Mouse (Mus musculus) embryonic fibroblast, embryonic 13.5 days (primary cell): ENCODE data around the gene Serpina12. TPM values are rescaled to one million over a fixed set of nuclear protein-coding genes. Genes with fewer than 3 reads are reported as not detected.
A peak's percentile ranks its signal among the peaks of the same experiment; 100 is the strongest.

ENCODE experiments used
- H3K27ac ChIP-seq: 2 replicates; pipeline ENCODE4 v1.5.1; 2012; ENCODE audit warnings: low read length, control low read depth, inconsistent platforms; ENCODE audit not compliant: insufficient read depth
- H3K4me1 ChIP-seq: 2 replicates; pipeline ENCODE4 v1.6.1; 2011; ENCODE audit warnings: low read length; ENCODE audit not compliant: control insufficient read depth, insufficient read depth
- H3K4me3 ChIP-seq: 2 replicates; pipeline ENCODE4 v1.5.1; 2011; ENCODE audit warnings: mild to moderate bottlenecking, control low read depth, low read length; ENCODE audit not compliant: insufficient read depth
- CTCF ChIP-seq: IDR thresholded peaks from 2 replicates; pipeline ENCODE4 v1.5.1; 2011; ENCODE audit warnings: mild to moderate bottlenecking, control low read depth, low read length, moderate library complexity, borderline replicate concordance; ENCODE audit not compliant: insufficient read depth
- POLR2A ChIP-seq: IDR thresholded peaks from 2 replicates; pipeline ENCODE4 v1.6.1; 2011; ENCODE audit warnings: low read depth, mild to moderate bottlenecking, control low read depth, low read length, moderate library complexity
- polyA plus RNA-seq: library from polyadenylated mRNA; stranded (reverse); fragments of >200 nt; gene quantifications from 2 replicates; pipeline ENCODE4 v1.2.4, GENCODE M21; 2011; ENCODE audit warnings: low read depth; ENCODE audit not compliant: missing spikeins, insufficient read length

Serpina12 gene
- polyA plus RNA-seq, 1 experiment = not detected

GRCm38 (mm10) chr12:103989857-103990256 lies 54.4 kb downstream of the Serpina12 start, which contains the start of gene Serpina11:
Gene Serpina11 (minus strand): TSS chr12:103989957.
- no peak within 1 kb of the TSS for H3K27ac ChIP-seq
- no peak within 1 kb of the TSS for H3K4me3 ChIP-seq
- no peaks in the 10 kb centered on the region for H3K4me1 ChIP-seq
- TF ChIP-seq POLR2A = no peak
- TF ChIP-seq CTCF = no peak

- TF ChIP-seq CTCF (no peak), POLR2A (no peak)
- Histone ChIP-seq H3K4me1 (no peaks in the 10 kb centered on the region), H3K4me3 (no peak overlapping the region), H3K27ac (no peak overlapping the region)
Measured at GRCm38 (mm10) chr12:103989514-103989767, 54.8 kb downstream of the Serpina12 start.

DNA sequence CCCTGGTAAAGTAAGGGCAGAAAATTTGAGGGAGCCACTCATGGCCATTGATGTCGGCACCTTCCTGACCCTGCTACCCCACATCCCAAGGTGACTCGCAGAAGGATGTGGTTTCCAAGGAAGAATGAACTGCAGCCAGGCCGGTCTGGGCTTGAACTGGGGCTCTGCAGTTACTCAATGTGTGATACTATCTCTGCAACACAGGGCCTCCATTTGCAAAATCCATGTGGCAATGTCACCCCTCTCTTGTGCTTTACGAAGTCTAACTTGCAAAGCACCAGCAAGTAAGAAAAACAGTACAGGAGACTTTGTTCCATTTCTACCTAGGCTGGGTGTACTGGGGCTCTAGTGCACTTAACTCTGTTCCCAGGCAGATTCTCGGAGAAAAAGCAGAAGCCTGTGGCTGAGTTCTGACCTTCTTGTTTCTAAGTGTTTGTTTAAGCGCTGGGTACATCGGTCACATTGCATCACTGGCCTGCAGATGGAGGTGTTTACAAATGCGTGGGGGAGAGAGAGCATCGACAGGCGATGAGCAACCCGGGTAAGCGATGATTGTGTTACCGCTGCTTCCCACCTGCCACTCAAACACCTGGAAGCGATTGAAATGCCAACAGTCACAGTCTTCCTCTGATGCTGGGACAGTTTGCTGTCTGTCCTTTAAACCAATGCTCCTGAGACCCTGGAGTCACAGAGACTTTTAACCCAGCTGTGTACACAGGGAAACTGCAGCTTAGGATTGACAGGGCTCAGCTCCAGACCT lies 55.3 kb downstream of the Serpina12 start:
- H3K4me1 ChIP-seq = no peaks in the 10 kb centered on the region
- TF ChIP-seq CTCF (peak; percentile 24; the same call in 1 of the 2 replicates), POLR2A (no peak)
- H3K4me3 ChIP-seq = no peak overlapping the region
- no peak overlapping the region for H3K27ac ChIP-seq

DNA sequence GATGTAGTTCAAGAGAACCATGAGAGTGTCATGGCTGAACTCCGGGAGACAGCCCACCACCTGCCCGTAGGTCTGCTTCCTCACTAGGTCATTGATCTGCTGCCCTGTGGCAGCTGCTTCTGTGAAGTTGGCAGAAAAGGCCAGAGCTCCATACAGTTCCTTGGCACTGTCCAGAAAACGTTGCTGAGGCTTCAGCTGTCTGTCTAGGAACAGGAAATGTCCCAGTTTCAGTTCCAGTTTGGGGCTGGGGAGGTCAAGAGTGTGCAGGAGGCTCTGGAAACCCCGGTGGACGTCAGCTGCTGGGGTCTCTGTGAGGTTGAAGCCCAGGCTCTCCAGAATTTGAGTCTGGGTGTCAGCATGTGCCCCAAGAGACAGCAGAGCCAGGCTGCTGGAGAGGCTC lies 58.4 kb downstream of the Serpina12 start:
- Histone ChIP-seq H3K4me3 (no peak overlapping the region), H3K4me1 (no peaks in the 10 kb centered on the region), H3K27ac (no peak overlapping the region)
- no peak for TF ChIP-seq POLR2A

DNA sequence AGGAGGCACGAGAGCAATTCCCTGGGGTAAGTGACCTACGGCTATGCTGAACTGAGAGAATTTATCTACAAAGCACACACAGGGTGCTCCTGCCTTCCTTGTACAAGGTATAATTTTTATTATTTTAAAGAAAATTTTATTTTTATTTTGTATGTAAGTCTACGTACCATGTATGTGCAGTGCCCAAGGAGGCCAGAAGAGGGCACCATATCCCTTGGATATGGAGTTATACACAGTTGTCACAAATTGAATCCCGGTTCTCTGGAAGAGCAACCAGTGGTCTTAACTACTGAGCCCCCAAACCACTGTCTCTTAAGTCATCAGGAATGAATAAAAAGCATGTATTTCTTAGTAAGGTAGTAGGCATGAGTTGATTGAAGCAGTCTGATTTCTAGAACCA lies 59.3 kb downstream of the Serpina12 start:
- Histone ChIP-seq H3K4me3 (no peak overlapping the region), H3K27ac (no peak overlapping the region), H3K4me1 (no peaks in the 10 kb centered on the region)
- TF ChIP-seq CTCF (no peak), POLR2A (no peak)

DNA sequence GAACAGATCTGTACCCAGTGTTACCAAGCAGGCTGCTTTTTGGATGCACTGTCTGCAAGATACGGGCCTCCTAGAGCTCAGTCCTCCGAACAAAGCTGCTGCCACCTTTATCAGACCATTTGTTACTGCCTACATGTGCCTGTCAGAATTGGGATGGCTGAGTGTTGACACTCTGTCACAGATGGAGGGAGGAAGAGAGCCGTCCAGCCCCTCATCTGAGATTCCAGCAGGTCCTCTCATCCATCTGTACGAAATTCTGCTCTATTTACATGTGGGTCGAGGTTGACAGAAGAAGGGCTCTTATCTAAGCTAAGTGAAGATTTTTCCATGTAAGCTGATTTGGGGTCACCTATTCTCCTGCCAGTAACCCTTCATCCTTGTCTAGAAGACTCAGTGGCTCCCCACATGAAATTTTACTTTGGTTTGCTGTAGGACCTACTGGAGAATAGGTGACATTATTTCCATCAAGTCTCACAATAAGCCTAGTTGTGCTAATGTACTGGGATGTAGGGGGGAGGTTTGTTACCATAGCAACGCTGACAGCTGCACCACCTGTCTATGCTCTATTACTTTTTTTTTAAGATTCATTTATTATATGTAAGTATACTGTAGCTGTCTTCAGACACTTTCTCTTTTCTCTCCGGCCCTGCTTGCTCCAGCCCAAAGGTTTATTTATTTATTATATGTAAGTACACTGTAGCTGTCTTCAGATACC lies 62.4 kb downstream of the Serpina12 start:
- H3K4me3 ChIP-seq = no peak overlapping the region
- H3K27ac ChIP-seq = no peak overlapping the region
- TF ChIP-seq CTCF = no peak
- TF ChIP-seq POLR2A = no peak
- no peaks in the 10 kb centered on the region for H3K4me1 ChIP-seq

Other genes starting within 250 kb of the Serpina12 start
- gene Serpina1b, start 214.1 kb downstream of the Serpina12 start, polyA plus RNA-seq = not detected in 2 replicates
- not detected in 2 replicates for gene Serpina1a, start 180.9 kb downstream of the Serpina12 start, polyA plus RNA-seq
- gene Serpina1c, start 139.6 kb downstream of the Serpina12 start, polyA plus RNA-seq = not detected in 2 replicates
- not detected in 2 replicates for gene Serpina1e, start 85.5 kb downstream of the Serpina12 start, polyA plus RNA-seq
- not detected in 2 replicates for gene Serpina11, start 54.5 kb downstream of the Serpina12 start, polyA plus RNA-seq
- not detected in 2 replicates for gene Serpina9, start 30.7 kb downstream of the Serpina12 start, polyA plus RNA-seq
- gene Serpina5, start 56.7 kb upstream of the Serpina12 start, polyA plus RNA-seq = not detected in 2 replicates
- not detected in 2 replicates for gene Serpina3a, start 68.3 kb upstream of the Serpina12 start, polyA plus RNA-seq
- not detected in 2 replicates for gene Serpina3b, start 83.6 kb upstream of the Serpina12 start, polyA plus RNA-seq
- gene Serpina3c, start 109.4 kb upstream of the Serpina12 start, polyA plus RNA-seq = not detected in 2 replicates
- 0.33 and 0.74 TPM in 2 replicates for gene Serpina3f, start 170.1 kb upstream of the Serpina12 start, polyA plus RNA-seq
- 54.6 and 89.6 TPM in 2 replicates for gene Serpina3g, start 191.8 kb upstream of the Serpina12 start, polyA plus RNA-seq
- 1.6 TPM in 2 replicates for gene Serpina3i, start 218.7 kb upstream of the Serpina12 start, polyA plus RNA-seq